Mouse (Mus musculus) stomach, embryonic 14.5 days (tissue): ENCODE measurements around the gene Hpse2. TPM values are rescaled to one million over a fixed set of nuclear protein-coding genes. Genes with fewer than 3 reads are reported as not detected.

Experiments
- ATAC-seq: fragments of 200-750 bp; cut with Nextera tagmentation; 2 replicates; pipeline ENCODE4 v1.8.0; 2017; ENCODE audit warnings: low read depth, moderate TSS enrichment; ENCODE audit not compliant: insufficient number of reproducible peaks, insufficient read depth, low FRiP score
- H3K27ac ChIP-seq: fragments of 300-500 bp; sonication (generic); 2 replicates; pipeline ENCODE4 v1.5.1; 2014; ENCODE audit warnings: mild to moderate bottlenecking, low read length, moderate library complexity, mixed read lengths
- H3K27me3 ChIP-seq: fragments of 300-500 bp; sonication (generic); 2 replicates; pipeline ENCODE4 v1.6.1; 2014; ENCODE audit warnings: low read length, control low read depth, mixed read lengths; ENCODE audit not compliant: control insufficient read depth, insufficient read depth
- H3K36me3 ChIP-seq: fragments of 300-500 bp; sonication (generic); 2 replicates; pipeline ENCODE4 v1.6.1; 2014; ENCODE audit warnings: mild to moderate bottlenecking, control low read depth, low read length, moderate library complexity, mixed read lengths; ENCODE audit not compliant: control insufficient read depth, insufficient read depth
- H3K4me1 ChIP-seq: fragments of 300-500 bp; sonication (generic); 2 replicates; pipeline ENCODE4 v1.6.1; 2014; ENCODE audit warnings: low read length, control low read depth, mixed read lengths; ENCODE audit not compliant: control insufficient read depth, insufficient read depth
- H3K4me2 ChIP-seq: fragments of 300-500 bp; sonication (generic); replicated peaks from 2 replicates; pipeline ENCODE4 v1.6.1; 2014; ENCODE audit warnings: low read depth, low read length, control low read depth
- H3K4me3 ChIP-seq: fragments of 300-500 bp; sonication (generic); 2 replicates; pipeline ENCODE4 v1.5.1; 2014; ENCODE audit warnings: low read depth, low read length, control low read depth
- H3K9ac ChIP-seq: fragments of 300-500 bp; sonication (generic); replicated peaks from 2 replicates; pipeline ENCODE4 v1.6.1; 2014; ENCODE audit warnings: low read depth, mild to moderate bottlenecking, control low read depth, low read length, moderate library complexity, mixed read lengths
- H3K9me3 ChIP-seq: fragments of 300-500 bp; sonication (generic); 2 replicates; pipeline ENCODE4 v1.6.1; 2016; ENCODE audit warnings: low read depth, low read length, control low read depth; ENCODE audit not compliant: control insufficient read depth
- WGBS: fragments of 180-500 bp; shearing (Covaris S2); extraction: QIAGEN DNeasy Blood & Tissue Kit; methylation state at CpG from one replicate; pipeline ENCODE4 v1.1.7; 2014; 5-methylcytosine and 5-hydroxymethylcytosine counted together
- polyA plus RNA-seq: library from polyadenylated mRNA; unstranded; fragments of >200 nt; fragmentation: Nextera tagmentation; extraction: Ambion mirVana; gene quantifications from 2 replicates; pipeline ENCODE4 v1.2.1, GENCODE M21; 2014

Hpse2 gene
- polyA plus RNA-seq, 1 experiment from 2014 or later, result 16.1 TPM

- no peak overlapping the region for H3K27ac ChIP-seq
- H3K9me3 ChIP-seq, result no peaks in the 10 kb centered on the region
- ATAC-seq, result no peak
- H3K4me1 ChIP-seq, result peaks cover 9% of the 10 kb centered on the region; the same call in 1 of the 2 replicates
- no peaks in the 10 kb centered on the region for H3K27me3 ChIP-seq
- no peak overlapping the region for H3K9ac ChIP-seq
- no peak overlapping the region for H3K4me2 ChIP-seq
- no peak overlapping the region for H3K4me3 ChIP-seq
- WGBS, result 68% methylated on average over 2 of the region's 2 CpGs
- no peaks in the 10 kb centered on the region for H3K36me3 ChIP-seq
Observed at GRCm38 (mm10) chr19:42977938-42978337, 410.2 kb downstream of the Hpse2 start.

GRCm38 (mm10) chr19:42973740-42974139 is 414.4 kb downstream of the Hpse2 start:
- WGBS, result 82% methylated on average over 5 of the region's 5 CpGs
- Histone ChIP-seq H3K4me2 (no peak overlapping the region), H3K36me3 (no peaks in the 10 kb centered on the region), H3K9me3 (no peaks in the 10 kb centered on the region), H3K4me3 (no peak overlapping the region), H3K9ac (no peak overlapping the region), H3K4me1 (peaks cover 9% of the 10 kb centered on the region; the same call in 1 of the 2 replicates), H3K27me3 (no peaks in the 10 kb centered on the region), H3K27ac (no peak overlapping the region)
- no peak for ATAC-seq

- Histone ChIP-seq H3K9me3 (no peaks in the 10 kb centered on the region), H3K4me2 (no peak overlapping the region), H3K4me3 (no peak overlapping the region), H3K36me3 (no peaks in the 10 kb centered on the region), H3K27me3 (no peaks in the 10 kb centered on the region), H3K4me1 (no peaks in the 10 kb centered on the region), H3K27ac (no peak overlapping the region), H3K9ac (no peak overlapping the region)
- no peak for ATAC-seq
- WGBS, result 68% methylated on average over 1 of the region's 1 CpGs
Observed at GRCm38 (mm10) chr19:42965171-42965570, 423.0 kb downstream of the Hpse2 start.

- Histone ChIP-seq H3K36me3 (no peaks in the 10 kb centered on the region), H3K4me2 (no peak overlapping the region), H3K27ac (no peak overlapping the region), H3K9ac (no peak overlapping the region), H3K9me3 (no peaks in the 10 kb centered on the region; the same call in 1 of the 2 replicates), H3K27me3 (no peaks in the 10 kb centered on the region), H3K4me3 (no peak overlapping the region), H3K4me1 (peaks cover 6% of the 10 kb centered on the region; the same call in 1 of the 2 replicates)
- 23% methylated on average over 3 of the region's 3 CpGs for WGBS
- ATAC-seq, result no peak
Observed at GRCm38 (mm10) chr19:42948114-42948636, 440.0 kb downstream of the Hpse2 start.

GRCm38 (mm10) chr19:42937544-42937943 is 450.6 kb downstream of the Hpse2 start:
- peaks cover 11% of the 10 kb centered on the region; the same call in 1 of the 2 replicates for H3K4me1 ChIP-seq
- no peak overlapping the region for H3K9ac ChIP-seq
- 41% methylated on average over 1 of the region's 1 CpGs for WGBS
- no peak overlapping the region for H3K4me3 ChIP-seq
- peak overlapping the region; percentile 82 for H3K27ac ChIP-seq
- no peaks in the 10 kb centered on the region for H3K27me3 ChIP-seq
- H3K9me3 ChIP-seq, result peaks cover 12% of the 10 kb centered on the region
- no peak for ATAC-seq
- no peaks in the 10 kb centered on the region for H3K36me3 ChIP-seq
- no peak overlapping the region for H3K4me2 ChIP-seq

- WGBS, result 11% methylated on average over 9 of the region's 9 CpGs
Observed at GRCm38 (mm10) chr19:42936661-42937193, 451.4 kb downstream of the Hpse2 start.

GRCm38 (mm10) chr19:42929702-42930101 is 458.5 kb downstream of the Hpse2 start:
- Histone ChIP-seq H3K9ac (no peak overlapping the region), H3K27me3 (no peaks in the 10 kb centered on the region), H3K9me3 (no peaks in the 10 kb centered on the region), H3K4me2 (no peak overlapping the region), H3K4me3 (no peak overlapping the region), H3K27ac (no peak overlapping the region), H3K4me1 (0 out of 2 replicates have a peak, but pooled peaks cover 5% of the 10 kb centered on the region), H3K36me3 (no peaks in the 10 kb centered on the region)
- 45% methylated on average over 3 of the region's 3 CpGs for WGBS
- no peak for ATAC-seq

More at GRCm38 (mm10) chr19:42936661-42937193, 451.4 kb downstream of the Hpse2 start:
- Histone ChIP-seq H3K36me3 (no peaks in the 10 kb centered on the region), H3K9me3 (peaks cover 5% of the 10 kb centered on the region; the same call in 1 of the 2 replicates), H3K4me1 (peaks cover 11% of the 10 kb centered on the region; the same call in 1 of the 2 replicates), H3K4me3 (no peak overlapping the region), H3K9ac (no peak overlapping the region), H3K4me2 (no peak overlapping the region), H3K27ac (peak overlapping the region; percentile 82), H3K27me3 (no peaks in the 10 kb centered on the region)
- no peak for ATAC-seq

GRCm38 (mm10) chr19:42928271-42928670 is 459.9 kb downstream of the Hpse2 start:
- no peak overlapping the region for H3K4me3 ChIP-seq
- WGBS, result 69% methylated on average over 2 of the region's 2 CpGs

More at GRCm38 (mm10) chr19:42928271-42928670, 459.9 kb downstream of the Hpse2 start:
- ATAC-seq, result no peak
- Histone ChIP-seq H3K9ac (no peak overlapping the region), H3K4me1 (0 out of 2 replicates have a peak, but pooled peaks cover 5% of the 10 kb centered on the region), H3K9me3 (no peaks in the 10 kb centered on the region), H3K27ac (no peak overlapping the region), H3K36me3 (no peaks in the 10 kb centered on the region), H3K27me3 (no peaks in the 10 kb centered on the region), H3K4me2 (no peak overlapping the region)
